8 mouse cellular contexts compared by ENCODE assay signal in genomic region chr7:80028418-80028720, GRCm38 (mm10). TPM values are rescaled to one million over a fixed set of nuclear protein-coding genes. Genes with fewer than 3 reads are reported as not detected.
DNase-seq lines count a peak whose midpoint lies in the region; ATAC-seq and TF ChIP-seq lines count a peak whose summit lies in the region.

No protein-coding gene starts in this region.

- no peak for ATAC-seq in hindbrain, postnatal 0 days
- ATAC-seq in liver, embryonic 14.5 days (ENCODE audit: insufficient read depth), result no peak

- 47% methylated on average over 3 of the region's 3 CpGs for WGBS in forebrain, embryonic 10.5 days
- WGBS in hindbrain, postnatal 0 days, result 14% methylated on average over 3 of the region's 3 CpGs
- whole genome bisulfite sequencing in liver, embryonic 14.5 days (ENCODE audit: insufficient replicate concordance), result 31% methylated on average over 3 of the region's 3 CpGs
- WGBS in small intestine, adult 2 months, result 8% methylated on average over 3 of the region's 3 CpGs

- no peak for TF ChIP-seq EP300 in ES-Bruce4 (IDR thresholded peaks at IDR 0.05; ENCODE audit: insufficient read depth, low read depth, low read length)
- TF ChIP-seq EP300 in liver, embryonic 14.5 days (IDR thresholded peaks at IDR 0.05; ENCODE audit: low read depth), result no peak

- no peaks in the 10 kb centered on the region for H3K27me3 ChIP-seq in ES-Bruce4 (ENCODE audit: control insufficient read depth, insufficient read depth, low read length, poor library complexity, severe bottlenecking)
- H3K27me3 ChIP-seq in forebrain, embryonic 10.5 days (ENCODE audit: poor library complexity, severe bottlenecking), result no peaks in the 10 kb centered on the region
- H3K27me3 ChIP-seq in hindbrain, postnatal 0 days (ENCODE audit: insufficient read depth, low read length), result no peaks in the 10 kb centered on the region
- peaks cover 13% of the 10 kb centered on the region for H3K27me3 ChIP-seq in liver, embryonic 14.5 days (ENCODE audit: control insufficient read depth, insufficient read depth, low read length)
- no peaks in the 10 kb centered on the region for H3K27me3 ChIP-seq in small intestine, adult 2 months (ENCODE audit: control insufficient read depth, insufficient read depth, low read length)

- TF ChIP-seq CTCF in ES-Bruce4 (IDR thresholded peaks at IDR 0.05; ENCODE audit: low read depth, low read length), result no peak
- TF ChIP-seq CTCF in hindbrain, postnatal 0 days (IDR thresholded peaks at IDR 0.05; ENCODE audit: low read depth), result no peak
- TF ChIP-seq CTCF in liver, embryonic 14.5 days (IDR thresholded peaks at IDR 0.05; ENCODE audit: low read depth), result no peak
- TF ChIP-seq CTCF in small intestine, adult 2 months (IDR thresholded peaks at IDR 0.05; ENCODE audit: extremely low read depth, insufficient read length, insufficient replicate concordance, low read depth, low read length), result no peak

- peak overlapping the region; percentile 90 for H3K4me2 ChIP-seq in hindbrain, postnatal 0 days (ENCODE audit: low read depth, low read length)
- peak overlapping the region; percentile 69 for H3K4me2 ChIP-seq in liver, embryonic 14.5 days (ENCODE audit: low read depth)

- DNase-seq in Muller cell, postnatal 12 days (ENCODE audit: inconsistent ontology term), result peak; percentile 24
- no peak for DNase-seq in forebrain, embryonic 10.5 days (ENCODE audit: extremely low spot score, low spot score)
- DNase-seq in hindbrain, postnatal 0 days (ENCODE audit: low spot score), result peak; percentile 10
- no peak for DNase-seq in liver, embryonic 14.5 days (ENCODE audit: low read depth in 3 of 3, low spot score in 3 of 3)
- no peak for DNase-seq in frontal cortex, postnatal 10 days (ENCODE audit: low spot score in 2 of 2)
- DNase-seq in natural killer cell, adult 2 months (ENCODE audit: low spot score in 2 of 2), result no peak

- no peak for TF ChIP-seq POLR2A in ES-Bruce4 (IDR thresholded peaks at IDR 0.05; ENCODE audit: insufficient read depth, low read length)
- peak; percentile 55; the same call in 1 of the 2 replicates for TF ChIP-seq POLR2A in small intestine, adult 2 months (IDR thresholded peaks at IDR 0.05; ENCODE audit: low read depth, low read length)

- H3K4me3 ChIP-seq in ES-Bruce4 (ENCODE audit: low read depth, low read length), result peak overlapping the region; percentile 61
- H3K4me3 ChIP-seq in forebrain, embryonic 10.5 days, result peak overlapping the region; percentile 94
- no peak overlapping the region for H3K4me3 ChIP-seq in hindbrain, postnatal 0 days (ENCODE audit: low read length)
- peak overlapping the region; percentile 41 to 77 for H3K4me3 ChIP-seq in liver, embryonic 14.5 days (ENCODE audit: insufficient read depth in 1 of 2, low read depth in 2 of 2, low read length in 2 of 2)
- peak overlapping the region; percentile 92 for H3K4me3 ChIP-seq in small intestine, adult 2 months (ENCODE audit: low read depth, low read length)

- no peak overlapping the region for H3K27ac ChIP-seq in ES-Bruce4 (ENCODE audit: insufficient read depth, low read length)
- H3K27ac ChIP-seq in forebrain, embryonic 10.5 days, result peak overlapping the region; percentile 99; the same call in 1 of the 2 replicates
- H3K27ac ChIP-seq in hindbrain, postnatal 0 days, result no peak overlapping the region
- H3K27ac ChIP-seq in liver, embryonic 14.5 days, result no peak overlapping the region
- H3K27ac ChIP-seq in small intestine, adult 2 months (ENCODE audit: insufficient read depth, low read depth, low read length), result peak overlapping the region; percentile 93

- H3K9me3 ChIP-seq in ES-Bruce4 (replicated peaks; ENCODE audit: control insufficient read depth, insufficient read depth, low read length, poor library complexity, severe bottlenecking), result no peaks in the 10 kb centered on the region
- no peaks in the 10 kb centered on the region for H3K9me3 ChIP-seq in forebrain, embryonic 10.5 days
- no peaks in the 10 kb centered on the region for H3K9me3 ChIP-seq in hindbrain, postnatal 0 days (ENCODE audit: low read length)
- H3K9me3 ChIP-seq in liver, embryonic 14.5 days (ENCODE audit: control insufficient read depth, low read length), result no peaks in the 10 kb centered on the region

- H3K9ac ChIP-seq in ES-Bruce4 (ENCODE audit: low read depth, poor library complexity, severe bottlenecking), result peak overlapping the region; percentile 95
- no peak overlapping the region; the same call in 1 of the 2 replicates for H3K9ac ChIP-seq in hindbrain, postnatal 0 days (replicated peaks; ENCODE audit: low read length)
- H3K9ac ChIP-seq in liver, embryonic 14.5 days (replicated peaks), result no peak overlapping the region

- H3K4me1 ChIP-seq in ES-Bruce4 (ENCODE audit: control insufficient read depth, insufficient read depth, low read length), result peaks cover 16% of the 10 kb centered on the region
- H3K4me1 ChIP-seq in forebrain, embryonic 10.5 days, result peaks cover 83% of the 10 kb centered on the region
- H3K4me1 ChIP-seq in hindbrain, postnatal 0 days (ENCODE audit: insufficient read depth, low read length), result peaks cover 12% of the 10 kb centered on the region; the same call in 1 of the 2 replicates
- peaks cover 8 to 20% of the 10 kb centered on the region in 2 experiments; a peak in 3 of 4 replicates for H3K4me1 ChIP-seq in liver, embryonic 14.5 days (replicated peaks; ENCODE audit: control insufficient read depth in 2 of 2, insufficient read depth in 2 of 2, low read length in 1 of 2)
- H3K4me1 ChIP-seq in small intestine, adult 2 months (ENCODE audit: control insufficient read depth, insufficient read depth, insufficient read length, low read length), result peaks cover 38% of the 10 kb centered on the region

- H3K36me3 ChIP-seq in ES-Bruce4 (ENCODE audit: control insufficient read depth, insufficient read depth, low read length, poor library complexity, severe bottlenecking), result no peaks in the 10 kb centered on the region
- H3K36me3 ChIP-seq in forebrain, embryonic 10.5 days (replicated peaks), result peaks cover 23% of the 10 kb centered on the region
- H3K36me3 ChIP-seq in hindbrain, postnatal 0 days (ENCODE audit: insufficient read depth, low read length), result no peaks in the 10 kb centered on the region
- no peaks in the 10 kb centered on the region for H3K36me3 ChIP-seq in liver, embryonic 14.5 days (replicated peaks; ENCODE audit: control insufficient read depth, insufficient read depth, low read depth)
- H3K36me3 ChIP-seq in small intestine, adult 2 months (ENCODE audit: control insufficient read depth, insufficient read depth, low read length), result no peaks in the 10 kb centered on the region

RNA-seq across cellular contexts. Expression of gene Zfp710, which starts 3.8 kb away (rescaled TPM):
- 80.1 and 86.7 TPM in 2 replicates for polyA plus RNA-seq in ES-Bruce4 (2011; ENCODE audit: insufficient read depth, insufficient read length, low read depth, missing spikeins)
- polyA plus RNA-seq in forebrain, embryonic 10.5 days (2016; fragmentation: Nextera tagmentation; extraction: Ambion mirVana), result 33.3 and 33.4 TPM in 2 replicates
- 25.8 and 29.7 TPM in 2 replicates for total RNA-seq in hindbrain, postnatal 0 days (2014; rRNA removed)
- polyA plus RNA-seq in hindbrain, postnatal 0 days (2015; fragmentation: Nextera tagmentation; extraction: Ambion mirVana), result 8.4 and 10.3 TPM in 2 replicates
- polyA plus RNA-seq in liver, embryonic 14.5 days (2012; rRNA removed), result 5.9 and 6.5 TPM in 2 replicates
- polyA plus RNA-seq in liver, embryonic 14.5 days (2014; fragmentation: Nextera tagmentation; extraction: Ambion mirVana), result 3.7 and 4.0 TPM in 2 replicates
- 34.9 and 67.9 TPM in 2 replicates for polyA plus RNA-seq in small intestine, adult 2 months (2012; rRNA removed)

Comparison
In these comparisons a context has a peak if more than half of its experiments do, and no peak if none do; other contexts are left out.
1. H3K27ac ChIP-seq: peak in forebrain, embryonic 10.5 days (single experiment) and small intestine, adult 2 months (single experiment); none in ES-Bruce4 (single experiment), hindbrain, postnatal 0 days (single experiment) and liver, embryonic 14.5 days (single experiment).
2. DNase-seq: peak in Muller cell, postnatal 12 days (single experiment) and hindbrain, postnatal 0 days (single experiment); none in forebrain, embryonic 10.5 days (single experiment), liver, embryonic 14.5 days (0 of 3), frontal cortex, postnatal 10 days (0 of 2) and natural killer cell, adult 2 months (0 of 2).